Mouse (Mus musculus) gastrocnemius, adult 18-20 months (tissue): Measurements from ENCODE around the gene Magea2. TPM values are rescaled to one million over a fixed set of nuclear protein-coding genes. Genes with fewer than 3 reads are reported as not detected.
"Not testable (repeated sequence)": the region's sequence is repeated elsewhere in the genome, so short reads cannot be mapped to it uniquely, and the experiment has no call there.

Source experiments
- DNase-seq: peaks from one replicate; pipeline ENCODE4 v3.0.0; 2021; ENCODE audit warnings: low spot score
- long read RNA-seq, 2 experiments: library from polyadenylated mRNA; stranded (forward); transcript quantifications; one replicate each; pipeline ENCODE4 v2.0.0; 2021
- total RNA-seq, 2 experiments: library from RNA; stranded (reverse); gene quantifications; 2 replicates each; pipeline ENCODE4 v1.2.3; 2021

Magea2 gene
- not detected for total RNA-seq
- long read RNA-seq, experiment 1 = 0 reads
- long read RNA-seq, experiment 2 = 0 reads

DNA sequence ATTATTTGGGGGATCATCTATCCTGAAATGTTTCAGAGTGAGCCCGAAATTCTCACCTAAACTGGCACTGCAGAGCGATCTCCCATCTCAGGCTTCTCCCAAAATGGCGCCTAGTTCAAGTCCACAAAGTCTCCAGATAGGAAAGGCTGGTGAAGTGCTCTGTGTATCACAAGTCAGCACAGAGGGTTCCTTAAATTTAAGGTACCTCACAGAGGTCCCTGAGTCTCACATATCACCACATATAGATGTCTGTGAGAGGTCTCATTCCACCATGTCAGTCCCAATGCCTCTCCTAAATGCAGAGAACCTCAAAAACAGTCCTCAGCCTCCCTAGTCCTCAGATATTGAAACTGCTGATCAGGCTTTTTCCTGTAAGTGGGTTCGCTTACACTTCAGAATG lies at the start of gene Magea2:
TSS of gene Magea2 (minus strand) at position 101 of the 400 bp plus-strand sequence.
- DNase-seq = not testable (repeated sequence)

DNA sequence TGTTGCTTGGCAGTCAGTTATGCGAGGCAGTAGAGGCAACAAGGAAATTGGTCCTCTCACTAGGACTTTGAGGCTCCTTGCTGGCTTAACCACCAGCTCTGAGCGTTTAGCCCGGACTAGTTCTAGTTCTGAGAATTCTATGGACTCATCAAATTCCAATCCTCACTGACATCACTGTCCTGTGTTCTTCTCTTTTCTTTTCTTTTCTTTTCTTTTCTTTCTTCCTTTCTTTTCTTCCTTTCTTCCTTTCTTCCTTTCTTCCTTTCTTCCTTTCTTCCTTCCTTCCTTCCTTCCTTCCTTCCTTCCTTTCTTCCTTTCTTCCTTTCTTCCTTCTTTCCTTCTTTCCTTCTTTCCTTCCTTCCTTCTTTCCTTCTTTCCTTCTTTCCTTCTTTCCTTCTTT lies 34.8 kb upstream of the Magea2 start, which contains the start of gene Cldn34b2:
TSS of gene Cldn34b2 (minus strand) at position 101 of the 400 bp plus-strand sequence.
- DNase-seq = not testable (repeated sequence)

DNA sequence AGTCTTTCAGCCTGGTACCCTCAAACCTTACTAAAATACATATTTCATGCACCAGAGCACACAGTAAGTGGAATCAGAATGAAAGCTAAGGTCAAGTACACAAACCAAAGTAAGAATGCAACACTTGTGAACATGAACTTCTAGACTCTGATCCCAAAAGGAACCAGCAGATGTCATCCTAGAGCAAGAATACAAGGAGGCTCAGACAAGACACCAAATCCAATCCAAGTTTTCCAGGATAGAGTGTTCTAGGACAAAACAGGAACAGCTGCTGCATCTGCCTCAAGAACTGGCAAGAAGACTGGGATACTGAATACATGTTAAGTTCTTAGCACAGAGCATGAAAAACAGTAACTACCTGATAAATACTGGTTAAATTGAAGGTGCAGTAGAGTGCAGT lies 4.6 kb upstream of the Magea2 start:
- DNase-seq = peak; percentile 13

- not testable (repeated sequence) for DNase-seq
Observed at GRCm38 (mm10) chrX:155089693-155090092, 3.8 kb downstream of the Magea2 start, which contains the start of gene Magea1. Gene Magea1 (minus strand): TSS chrX:155089793.

DNA sequence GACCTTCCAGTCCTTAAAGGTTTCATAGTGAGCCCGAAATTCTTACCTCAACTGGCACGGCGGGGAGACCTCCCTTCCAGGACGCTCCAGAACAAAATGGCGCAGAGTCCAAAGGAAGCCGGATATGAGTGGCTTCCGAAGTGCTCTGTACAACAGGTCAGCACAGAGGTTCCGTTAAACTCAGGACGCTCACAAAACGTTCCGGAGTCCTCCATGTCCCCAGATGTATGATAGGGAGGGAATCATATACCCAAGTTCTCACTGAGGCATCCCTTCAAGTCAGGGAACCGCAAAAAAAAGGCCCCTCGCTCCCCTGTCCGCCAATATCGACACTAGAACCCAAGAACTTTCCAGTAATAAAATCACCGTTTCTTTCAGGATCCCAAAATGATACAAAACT lies 30.4 kb downstream of the Magea2 start, which contains the start of gene Magea5:
TSS of gene Magea5 (minus strand) at position 101 of the 400 bp plus-strand sequence.
- DNase-seq = not testable (repeated sequence)

DNA sequence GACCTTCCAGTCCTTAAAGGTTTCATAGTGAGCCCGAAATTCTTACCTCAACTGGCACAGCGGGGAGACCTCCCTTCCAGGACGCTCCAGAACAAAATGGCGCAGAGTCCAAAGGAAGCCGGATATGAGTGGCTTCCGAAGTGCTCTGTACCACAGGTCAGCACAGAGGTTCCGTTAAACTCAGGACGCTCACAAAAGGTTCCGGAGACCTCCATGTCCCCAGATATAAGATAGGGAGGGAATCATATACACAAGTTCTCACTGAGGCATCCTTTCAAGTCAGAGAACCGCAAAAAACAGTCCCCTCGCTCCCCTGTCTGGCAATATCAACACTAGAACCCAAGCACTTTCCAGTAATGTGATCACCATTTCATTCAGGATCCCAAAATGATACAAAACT lies 97.7 kb downstream of the Magea2 start, which contains the start of gene Magea8:
TSS of gene Magea8 (minus strand) at position 101 of the 400 bp plus-strand sequence.
- not testable (repeated sequence) for DNase-seq

Other genes starting within 250 kb of the Magea2 start
- not detected for gene Cldn34b1, start 203.4 kb downstream of the Magea2 start, total RNA-seq
- gene Magea6, start 157.7 kb downstream of the Magea2 start, total RNA-seq = not detected
- not detected for gene Magea3, start 144.2 kb downstream of the Magea2 start, total RNA-seq
- not detected for gene Magea8, start 97.8 kb downstream of the Magea2 start, total RNA-seq
- not detected for gene Magea5, start 30.5 kb downstream of the Magea2 start, total RNA-seq
- gene Magea1, start 3.9 kb downstream of the Magea2 start, total RNA-seq = not detected
- not detected for gene Cldn34b2, start 34.7 kb upstream of the Magea2 start, total RNA-seq
- gene Sat1, start 122.8 kb upstream of the Magea2 start, total RNA-seq = 10 to 100 TPM; 17.1 to 25.8 TPM
- 10 to 100 TPM; 18.0 to 18.8 TPM for gene Acot9, start 168.8 kb upstream of the Magea2 start, total RNA-seq
- gene Prdx4, start 247.1 kb upstream of the Magea2 start, total RNA-seq = 1 to 10 TPM; 6.3 to 6.9 TPM